Mouse (Mus musculus) right cerebral cortex, postnatal 10 days (tissue): ENCODE measurements at regions not wholly inside any gene's neighbourhood (a gene's known extent, or its start where the extent isn't known, plus 50 kb on each side); places are given as distances from the start of the nearest gene placed in this dataset.

Experiments
- DNase-seq, 2 experiments: peaks; one replicate each; pipeline ENCODE4 v3.0.0; 2021; ENCODE audit warnings: low spot score in 2 of 2

DNA sequence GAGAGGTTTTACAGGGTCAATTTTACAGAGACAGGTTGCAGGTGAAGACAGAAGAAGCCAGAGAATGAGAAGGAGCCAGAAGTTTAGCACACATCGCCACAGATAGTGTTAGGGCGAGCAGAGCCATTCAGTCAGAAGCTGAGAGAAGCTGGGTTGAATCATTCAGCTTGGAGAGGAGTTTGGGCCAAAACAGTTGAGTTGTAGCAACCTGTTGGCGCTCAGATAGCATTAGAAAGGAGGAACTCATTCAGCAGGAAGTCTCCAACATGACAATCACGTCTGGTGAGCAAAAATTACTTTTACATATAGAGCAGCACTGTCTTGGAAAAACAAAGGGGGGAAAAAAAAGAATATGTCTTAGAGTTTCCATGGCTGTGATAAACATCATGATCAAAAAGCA, 53.2 kb downstream of the Fam43a start:
- DNase-seq: no peak

DNA sequence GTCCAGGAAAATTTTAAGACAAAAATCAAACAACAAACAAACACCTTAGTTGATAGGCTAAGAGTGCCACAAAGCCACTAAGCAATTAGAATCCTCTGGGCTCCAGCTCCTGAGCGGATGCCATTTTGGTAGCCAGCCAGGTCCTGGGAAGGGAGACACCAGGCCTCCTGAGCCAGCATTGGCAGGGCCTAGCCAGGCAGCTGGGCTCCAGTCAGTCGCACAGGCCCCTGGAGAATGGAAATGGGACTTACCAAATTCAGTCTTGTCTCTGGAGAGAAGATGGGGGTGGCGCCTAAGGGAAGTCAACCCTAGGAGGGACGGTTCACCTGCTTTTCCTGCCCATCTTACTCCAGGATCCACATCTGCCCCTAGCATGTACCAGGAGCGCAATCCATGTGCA, 54.3 kb downstream of the Fam43a start:
- peak; percentile 84 to 87 for DNase-seq

DNA sequence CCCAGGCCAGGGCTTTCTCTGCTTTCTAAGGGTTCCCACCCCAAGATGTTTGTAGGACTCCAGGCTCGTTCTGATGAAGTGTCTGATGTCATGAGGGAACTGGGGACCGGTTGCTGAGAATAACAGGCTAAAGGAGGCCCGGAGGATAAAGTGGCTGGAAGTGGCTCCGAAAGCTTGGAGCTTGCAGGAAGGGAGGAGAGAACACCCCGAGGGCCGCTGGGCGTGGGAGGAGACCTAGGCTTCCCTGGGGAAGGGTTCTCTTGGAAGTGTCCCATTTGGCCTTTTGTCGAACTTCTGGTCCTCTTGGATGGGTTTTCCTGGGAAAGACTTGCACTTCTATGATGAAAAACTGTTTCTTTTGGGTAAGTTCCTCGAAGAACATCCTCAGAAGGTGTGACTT, 54.7 kb downstream of the Fam43a start:
- DNase-seq: no peak

DNA sequence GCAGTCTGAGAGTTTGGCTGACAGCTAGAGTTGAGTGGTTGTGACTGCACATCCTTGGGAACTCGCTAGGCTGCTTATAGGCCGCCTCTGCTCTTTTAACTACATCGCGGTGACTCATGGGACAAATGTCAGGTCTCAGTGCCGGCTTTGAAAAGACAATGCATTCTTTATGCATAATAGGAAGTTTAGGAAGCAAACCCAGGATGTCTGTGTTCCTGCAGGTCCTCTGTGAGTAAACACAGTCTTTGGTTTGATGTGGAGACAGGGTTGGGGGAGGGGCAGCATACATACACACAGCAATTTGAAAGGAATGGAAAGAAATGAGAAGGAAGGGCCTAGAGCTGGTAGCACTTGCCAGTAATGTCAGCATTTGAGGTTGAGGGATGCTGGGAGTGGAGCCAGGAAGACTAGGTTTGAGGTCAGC, 56.3 kb downstream of the Fam43a start:
- no peak for DNase-seq

DNA sequence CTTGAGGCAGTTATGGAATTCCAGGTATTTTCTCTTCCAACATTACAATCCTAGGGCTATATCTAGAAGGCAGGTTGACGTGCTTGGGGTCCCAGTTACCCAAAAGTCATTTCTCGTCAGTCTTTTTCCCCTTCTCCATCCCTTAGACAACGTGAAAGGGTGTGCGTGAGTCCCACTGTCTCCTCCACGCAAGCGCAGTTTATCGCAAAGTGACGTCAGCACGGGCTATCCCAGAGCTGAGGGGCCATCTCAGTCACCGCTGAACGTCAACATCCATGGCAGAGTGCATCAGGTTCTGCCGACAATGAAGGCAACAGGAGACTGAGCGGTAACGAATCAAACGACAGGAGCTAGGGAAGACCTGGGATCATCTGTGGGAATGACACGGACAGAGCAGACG, 57.4 kb downstream of the Fam43a start:
- DNase-seq: no peak

DNA sequence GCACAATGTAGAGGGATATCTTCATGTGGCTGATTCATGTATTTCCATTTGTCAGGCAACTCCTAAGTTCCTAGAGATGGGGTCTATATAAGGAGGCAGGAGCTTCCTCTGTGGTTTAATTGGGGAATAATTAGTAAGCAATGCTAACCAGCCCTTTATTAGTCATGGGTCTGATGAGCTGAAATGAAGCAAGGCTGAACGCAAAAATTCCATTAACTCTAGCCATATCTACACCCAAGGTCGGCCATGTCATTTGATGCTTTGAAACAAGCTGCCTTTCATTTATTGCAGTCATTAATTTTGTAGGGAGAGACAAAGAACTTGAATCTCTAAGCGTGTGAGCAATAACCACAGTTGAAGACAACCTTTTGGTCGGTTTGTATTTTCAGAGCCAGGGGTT, 59.4 kb downstream of the Fam43a start:
- DNase-seq: no peak

DNA sequence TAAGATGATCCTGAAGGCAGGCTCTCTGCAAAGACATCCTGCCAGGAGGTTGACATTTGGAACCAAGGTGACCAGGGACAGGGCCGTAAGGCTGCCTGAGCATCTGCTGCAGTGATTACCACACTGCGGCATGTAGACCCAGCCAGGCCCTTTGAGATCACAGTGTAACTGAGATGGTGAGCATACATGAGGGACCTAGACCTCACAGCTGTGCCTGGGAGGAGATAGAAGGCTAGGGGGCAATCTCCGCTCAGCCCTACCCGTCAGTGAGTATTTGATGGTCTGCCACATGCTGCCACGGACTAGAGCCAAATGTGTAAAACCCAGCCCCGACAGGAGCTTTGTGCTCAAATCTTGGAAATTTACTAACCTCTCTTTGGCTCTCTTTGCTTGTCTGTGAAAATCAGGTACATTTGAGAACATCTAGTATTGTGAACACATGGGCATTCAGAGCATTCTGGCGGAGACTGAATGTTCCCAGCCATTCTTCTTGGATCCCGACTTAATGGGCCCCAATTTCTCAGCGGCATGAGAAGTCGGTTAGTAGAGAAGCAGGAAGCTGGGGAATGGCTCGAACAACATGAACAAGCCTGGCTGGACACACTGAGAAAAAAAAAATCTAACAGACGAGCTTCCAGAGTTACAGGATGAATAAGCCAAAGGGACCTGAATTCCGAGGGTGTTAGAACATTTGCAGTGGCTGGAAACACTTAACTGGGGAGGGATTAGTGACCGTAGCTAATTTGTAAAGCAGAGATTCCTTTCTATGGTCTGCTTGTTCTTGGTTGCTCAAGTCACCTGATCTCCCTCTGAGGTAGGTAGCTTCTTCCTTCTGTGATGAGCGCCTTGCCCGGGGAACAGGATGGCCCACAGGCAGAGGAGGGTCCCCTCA, 61.8 kb downstream of the Fam43a start:
- DNase-seq: peak; percentile 40 to 47

DNA sequence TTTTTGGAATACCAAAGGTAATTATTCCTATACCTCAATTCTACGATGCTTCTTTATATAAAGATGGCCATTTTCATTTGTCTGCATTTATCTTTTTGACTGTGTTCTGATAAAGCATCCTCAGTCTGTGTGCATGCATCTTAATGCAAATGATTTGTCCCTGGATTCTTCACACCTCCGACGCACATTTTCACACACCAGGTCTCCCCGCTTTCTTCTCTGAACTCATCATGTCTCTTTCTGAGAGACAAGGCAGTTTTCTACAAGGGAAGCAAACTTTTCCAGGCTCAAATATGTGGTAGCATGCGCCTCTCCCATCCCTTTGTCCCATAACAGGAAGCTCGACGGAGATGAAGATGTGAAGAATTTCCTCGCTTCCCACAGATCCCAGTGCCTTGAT, 63.5 kb downstream of the Fam43a start:
- DNase-seq: no peak

DNA sequence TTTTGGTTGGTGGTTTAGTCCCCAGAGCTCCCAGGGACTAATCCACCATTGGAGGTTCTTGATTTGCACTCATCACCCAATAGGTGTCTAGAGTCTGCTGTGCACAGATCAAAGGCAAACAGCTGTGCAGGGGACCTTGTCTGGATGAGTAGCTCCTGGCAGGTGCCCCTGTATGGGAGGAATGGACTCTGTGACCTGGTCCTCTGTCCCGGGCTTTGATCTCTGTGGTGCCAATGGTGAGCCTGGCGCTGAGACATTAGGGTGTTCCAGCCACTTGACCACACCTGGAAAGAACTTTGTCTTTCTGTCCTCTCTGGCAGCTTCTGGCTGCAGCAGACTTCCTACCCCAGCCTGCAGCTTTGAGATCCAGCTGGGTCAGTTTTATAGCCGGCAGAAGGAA, 64.4 kb downstream of the Fam43a start:
- no peak for DNase-seq

DNA sequence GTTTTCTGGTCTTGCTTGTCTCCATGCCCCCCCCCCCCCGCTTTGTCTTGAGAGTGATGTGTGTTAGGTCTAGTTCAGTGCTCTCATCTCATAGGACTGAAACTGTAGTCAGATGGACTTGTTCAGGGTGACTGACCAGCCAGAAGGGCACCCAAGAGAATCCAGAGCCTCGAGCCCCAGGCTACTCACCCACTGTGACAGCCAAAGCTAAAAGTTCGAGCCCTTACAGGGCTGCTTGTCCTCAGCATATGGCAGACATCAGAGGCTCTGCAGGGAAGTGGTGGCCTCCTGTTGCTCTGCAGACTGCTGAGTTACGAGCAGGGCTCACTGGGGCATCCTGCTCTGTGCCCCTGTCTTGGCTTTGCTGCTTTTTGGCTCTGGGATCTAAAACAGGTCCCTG, 64.9 kb downstream of the Fam43a start:
- DNase-seq: no peak

DNA sequence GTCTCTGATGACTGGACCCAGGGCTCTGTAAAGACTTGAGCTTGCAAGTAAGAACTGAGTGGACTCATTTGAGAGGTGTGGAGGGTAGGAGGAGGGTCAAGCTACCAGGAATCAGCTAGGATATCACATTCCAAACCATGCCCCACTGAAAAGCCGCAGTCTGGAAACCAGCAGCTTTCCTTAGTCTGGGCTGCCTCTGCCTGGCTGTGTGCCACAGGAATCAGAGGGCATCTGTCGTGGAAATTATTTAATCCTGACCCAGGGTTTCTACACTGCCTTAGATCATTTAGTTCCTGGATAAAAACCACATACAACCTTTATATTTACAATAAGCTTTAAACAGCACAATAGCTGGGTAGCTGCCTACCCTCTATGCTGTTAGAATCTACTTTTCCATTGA, 66.4 kb downstream of the Fam43a start:
- no peak for DNase-seq

DNA sequence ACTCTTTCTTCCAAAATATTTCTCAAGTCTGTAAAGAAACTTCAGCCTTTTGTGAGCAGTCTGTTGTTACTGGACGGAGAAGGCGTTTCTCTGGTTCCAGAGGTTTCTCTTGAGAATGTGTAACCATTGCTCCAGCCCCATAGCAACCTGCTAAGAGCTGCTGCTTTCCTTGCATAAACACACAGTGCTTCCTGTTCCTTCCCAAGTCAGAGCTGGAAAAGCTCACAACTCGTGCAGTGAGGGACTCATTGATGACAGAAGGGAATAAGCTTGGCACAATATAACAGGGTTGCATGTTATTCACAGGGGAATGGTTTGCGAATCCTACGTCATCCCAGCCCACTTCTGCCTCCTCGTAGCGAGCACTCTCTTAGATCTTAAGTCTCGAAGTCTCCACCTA, 70.4 kb downstream of the Fam43a start:
- DNase-seq: no peak

DNA sequence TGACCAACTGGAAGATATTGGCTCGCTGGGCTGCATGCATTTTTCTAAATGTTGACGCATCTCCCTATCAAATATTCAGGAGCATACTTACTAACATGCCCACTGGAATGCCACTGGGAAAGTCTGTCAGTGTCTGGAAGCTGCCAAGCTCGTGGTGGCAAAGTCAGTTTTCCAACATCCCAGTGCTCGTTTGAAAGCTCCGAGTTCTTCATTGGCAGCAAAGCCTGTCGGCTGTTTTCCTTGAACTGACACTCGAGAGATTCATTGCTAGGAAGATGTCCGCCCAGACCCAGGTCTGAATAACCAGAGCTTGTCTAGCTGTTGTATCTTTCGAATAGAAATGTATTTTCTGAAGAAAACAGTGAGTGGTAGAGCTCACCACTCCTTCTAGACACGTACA, 72.1 kb downstream of the Fam43a start:
- no peak for DNase-seq

DNA sequence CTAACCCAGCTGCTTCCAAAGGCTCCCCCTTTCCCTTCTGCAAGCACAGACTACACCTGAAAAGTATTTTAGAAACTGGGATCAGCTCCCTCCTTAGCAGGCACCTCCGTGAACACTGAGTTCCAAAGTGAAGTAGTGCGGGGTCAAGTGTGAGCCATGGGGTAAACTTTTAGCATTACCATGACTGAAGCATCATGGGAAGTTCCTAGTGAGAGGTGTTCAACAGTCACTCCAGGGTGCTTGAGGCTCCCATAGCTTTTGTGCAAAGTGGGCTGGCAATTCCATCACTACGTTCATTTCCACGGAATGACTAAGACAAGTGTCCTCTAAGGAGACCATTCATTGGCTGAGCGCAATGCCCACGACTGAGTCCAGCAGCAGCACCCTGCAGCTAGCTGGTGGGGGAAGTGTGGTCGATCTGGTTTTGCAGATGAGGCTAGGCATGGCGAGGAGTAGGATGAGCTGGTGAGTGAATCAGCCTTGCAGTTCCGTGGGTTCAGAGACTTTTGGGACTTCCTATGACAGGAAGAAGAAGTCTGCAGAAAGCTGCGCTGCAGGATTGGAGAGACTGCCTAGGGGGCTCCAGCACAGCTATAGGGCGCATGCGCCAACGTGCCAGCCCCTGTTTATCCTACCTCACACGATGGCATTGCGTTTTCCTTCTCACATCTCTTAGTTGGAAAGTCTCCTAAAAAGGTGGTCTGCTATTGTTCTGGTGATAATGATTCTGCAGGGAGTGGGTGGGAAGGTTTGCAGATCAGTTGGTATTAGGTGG, 73.4 kb downstream of the Fam43a start:
- no peak for DNase-seq

DNA sequence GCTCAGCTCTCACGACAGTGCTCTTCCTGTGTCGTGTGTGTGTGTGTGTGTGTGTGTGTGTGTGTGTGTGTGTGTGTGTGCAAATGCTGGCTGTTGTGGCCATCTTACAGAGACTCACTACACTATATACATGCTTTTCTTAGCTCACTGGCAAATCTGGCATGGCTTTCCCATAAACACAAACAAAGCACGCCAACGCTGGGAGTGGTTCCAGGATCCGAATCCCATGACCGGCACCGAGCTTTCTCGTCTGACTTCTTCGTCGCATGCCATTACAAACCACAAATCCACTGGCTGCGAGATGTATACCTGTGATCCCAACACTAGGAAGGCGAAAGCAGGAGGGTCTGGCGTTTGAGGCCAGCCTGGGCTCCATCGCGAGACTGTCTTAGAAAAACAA, 74.1 kb downstream of the Fam43a start:
- peak in 1 of 2 experiments; percentile 49 for DNase-seq

DNA sequence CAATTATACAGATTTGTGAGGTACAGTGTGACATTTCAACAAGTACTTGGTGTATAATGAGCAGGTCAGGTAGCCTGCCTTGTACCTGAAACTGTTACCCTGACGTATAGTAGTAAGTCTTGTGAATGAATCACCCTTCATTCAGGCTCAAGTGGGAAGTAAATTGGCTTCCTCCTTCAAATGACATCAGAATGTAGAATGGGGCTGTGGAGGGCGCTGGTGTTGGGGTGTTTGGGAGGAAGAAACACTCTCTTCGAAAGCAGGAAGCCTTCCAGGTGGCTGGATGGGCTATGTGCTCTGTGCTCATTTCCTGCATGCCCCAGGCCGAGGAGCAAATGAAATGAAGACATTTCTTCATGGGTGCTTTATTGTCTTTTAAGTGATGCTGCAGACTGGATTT, 76.3 kb downstream of the Fam43a start:
- DNase-seq: no peak

DNA sequence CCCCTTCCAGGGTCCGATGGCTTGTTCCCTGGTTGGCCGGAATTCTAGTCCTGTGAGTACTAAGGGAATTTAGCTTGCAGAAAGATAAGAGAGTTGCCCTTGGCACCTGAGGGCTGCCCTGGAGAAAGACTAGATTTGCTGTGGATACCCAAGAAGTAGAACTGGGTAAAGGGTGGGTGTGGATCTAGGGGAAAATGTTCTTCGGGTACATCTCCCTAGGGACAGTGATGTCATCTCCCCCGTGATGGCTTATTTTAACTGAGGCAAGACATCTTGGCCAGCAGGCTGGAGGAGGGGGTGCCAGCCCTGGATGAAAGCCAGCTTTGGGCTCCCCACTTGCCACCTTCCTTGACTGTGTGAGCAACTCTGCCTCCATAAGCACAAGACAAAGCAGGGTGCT, 77.5 kb downstream of the Fam43a start:
- DNase-seq: no peak

DNA sequence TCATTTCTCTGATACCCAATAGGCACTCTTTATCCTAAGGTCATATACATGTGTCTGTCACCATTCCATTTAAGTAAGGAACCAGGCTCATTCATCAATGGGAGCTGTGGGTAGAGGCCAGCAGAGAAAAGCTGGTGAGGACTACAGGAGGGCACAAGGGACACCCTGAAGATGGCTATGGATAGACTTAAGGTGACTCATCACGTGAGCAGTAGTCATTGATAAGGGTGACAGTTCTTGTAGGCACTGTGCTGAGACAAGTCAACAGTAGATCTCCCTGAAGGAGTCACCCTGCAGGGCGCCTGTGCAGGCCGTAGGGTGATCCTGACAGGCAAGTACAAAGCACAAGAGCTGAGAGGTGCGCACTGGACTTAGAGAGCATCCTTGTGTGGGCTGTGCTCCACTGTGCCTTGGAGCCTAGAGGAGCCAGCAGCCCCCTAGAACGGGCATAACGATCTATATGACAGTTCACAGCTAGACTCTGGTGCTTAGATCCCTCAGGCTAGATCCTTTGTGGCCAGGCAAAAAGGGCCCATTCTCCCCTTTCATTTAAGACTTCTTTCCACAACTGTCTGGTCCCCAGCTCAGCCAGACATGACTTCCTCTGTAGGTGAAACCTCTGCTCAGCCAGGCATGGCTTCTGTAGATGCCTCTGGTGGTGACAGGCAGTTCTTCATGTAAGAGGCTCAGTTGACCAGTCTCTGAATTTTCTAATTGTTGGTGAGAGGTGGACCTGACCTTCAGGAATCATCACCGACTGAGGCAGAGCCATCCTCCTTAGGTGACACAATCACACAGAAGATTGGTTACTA, 78.6 kb downstream of the Fam43a start:
- DNase-seq: no peak

DNA sequence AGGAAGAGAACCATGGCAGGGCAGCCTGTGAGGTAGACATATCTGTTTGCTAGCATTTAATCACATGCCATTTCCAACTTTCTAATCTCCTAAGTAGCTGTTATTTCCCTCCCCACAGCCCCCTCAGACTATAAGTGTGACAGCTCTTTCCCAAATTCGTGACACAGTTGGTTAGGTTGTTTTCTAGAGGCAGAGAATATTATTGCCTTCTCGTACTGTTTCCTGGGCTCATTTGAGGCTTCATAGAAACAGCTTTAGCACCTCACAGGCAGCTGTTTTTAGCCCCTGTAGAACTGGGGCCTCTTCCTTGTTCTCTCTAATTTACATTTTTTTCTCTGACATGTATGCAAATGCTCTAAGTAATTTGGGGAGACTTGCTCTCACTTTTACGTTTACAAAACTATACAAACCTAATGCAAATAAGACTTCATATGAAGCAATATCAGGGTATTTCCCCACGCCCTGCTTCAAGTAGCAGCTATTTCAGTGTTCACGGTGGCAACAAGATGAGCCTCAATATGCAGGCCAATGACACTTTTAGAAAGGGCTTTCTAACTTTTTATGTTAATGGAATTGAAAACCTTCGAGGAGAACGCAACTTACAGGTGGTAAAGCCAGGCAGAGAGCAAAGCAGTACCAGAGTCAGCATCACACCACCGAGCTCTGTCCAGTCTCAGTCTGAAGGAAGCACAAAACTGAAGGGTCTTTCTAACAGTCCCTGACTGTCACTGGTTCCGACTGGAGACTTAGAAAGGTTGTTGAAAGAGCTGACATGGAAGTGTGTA, 79.4 kb downstream of the Fam43a start:
- no peak for DNase-seq

DNA sequence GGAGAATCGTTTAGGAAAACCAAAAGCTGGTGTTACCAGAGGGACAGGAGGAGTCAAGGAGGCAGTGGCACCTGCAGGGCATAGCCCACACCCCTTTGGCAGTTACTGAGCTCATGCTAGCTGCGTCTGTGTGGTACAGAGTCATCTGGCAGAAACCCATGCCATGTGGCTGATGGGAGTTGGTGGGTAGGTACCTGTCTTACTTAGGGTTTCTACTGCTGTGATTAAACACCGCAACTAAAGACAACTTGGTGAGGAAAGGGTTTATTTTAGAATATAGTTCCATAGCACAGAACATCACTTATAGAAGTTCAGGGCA, 79.9 kb downstream of the Fam43a start:
- DNase-seq: no peak

DNA sequence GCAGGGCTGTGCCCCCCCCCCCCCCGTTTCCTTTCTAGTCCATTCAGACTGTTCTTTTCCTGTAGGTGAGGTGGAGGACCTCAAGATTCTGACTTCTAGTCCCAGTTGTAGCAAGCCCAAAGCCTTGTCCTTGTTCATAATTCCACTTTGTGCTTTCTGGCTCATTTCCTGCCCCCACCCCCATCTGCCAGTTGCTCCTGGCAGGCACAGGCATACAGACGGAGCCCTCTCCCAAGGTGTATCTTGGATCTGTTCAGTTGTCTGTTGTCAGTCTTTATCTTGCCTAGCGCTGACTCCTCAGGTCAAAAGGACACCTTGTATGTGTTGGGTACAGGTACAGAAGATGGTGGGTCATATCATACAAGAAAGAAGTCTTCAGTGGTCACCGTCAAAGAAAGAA, 81.9 kb downstream of the Fam43a start:
- DNase-seq: no peak

DNA sequence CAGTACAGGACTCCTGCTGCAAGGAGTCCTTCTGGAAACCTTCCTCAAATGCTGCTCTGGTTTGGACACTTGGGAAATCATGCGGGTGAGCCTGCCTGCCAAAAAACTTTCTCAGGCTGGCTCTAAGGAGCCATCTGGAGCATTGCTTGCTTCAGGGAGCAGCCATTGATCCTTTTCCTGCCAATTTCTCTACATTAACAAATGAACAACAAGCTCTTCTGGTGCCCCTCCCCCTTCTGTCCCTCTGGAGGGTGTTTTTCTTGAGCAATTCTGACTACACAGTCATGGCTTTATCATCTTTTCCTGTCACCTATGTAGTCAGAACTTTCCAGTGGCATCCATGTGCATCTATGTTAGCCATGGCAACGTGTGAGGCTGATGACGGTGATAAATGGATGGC, 84.5 kb downstream of the Fam43a start:
- DNase-seq: peak; percentile 74 to 81
